Mouse (Mus musculus) ES-CJ7 (cell line): Measurements from ENCODE around the gene Zfp428.
"Not testable (repeated sequence)": the region's sequence is repeated elsewhere in the genome, so short reads cannot be mapped to it uniquely, and the experiment has no call there.

Source experiments
- DNase-seq: peaks from one replicate; pipeline ENCODE4 v3.0.0; 2011; ENCODE audit warnings: low read depth, low spot score

Zfp428 gene

DNA sequence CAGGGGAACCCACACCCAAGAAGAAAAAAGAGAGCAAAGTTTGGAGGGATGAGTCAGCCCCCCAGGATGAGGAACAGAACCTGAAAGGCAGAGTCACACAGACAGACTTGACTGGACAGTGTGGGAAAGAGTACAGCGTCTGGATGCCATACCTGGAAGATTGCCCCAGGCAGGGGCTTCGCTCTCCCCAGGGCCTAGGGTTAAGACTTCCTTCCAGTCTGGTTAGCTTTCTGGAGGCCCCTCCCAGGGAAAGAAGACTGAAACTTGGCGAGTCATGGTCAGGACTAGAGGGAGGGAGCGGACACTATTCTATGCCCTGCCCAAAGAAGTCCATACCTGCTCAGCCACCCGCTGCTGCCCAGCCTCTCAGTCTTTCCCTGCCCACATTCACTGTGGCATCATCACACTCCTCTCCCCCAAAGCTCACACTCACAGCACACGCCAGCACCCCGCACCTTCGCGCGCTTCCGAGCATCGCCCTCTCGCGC is 25.8 kb upstream of the Zfp428 start:
- no peak for DNase-seq

DNA sequence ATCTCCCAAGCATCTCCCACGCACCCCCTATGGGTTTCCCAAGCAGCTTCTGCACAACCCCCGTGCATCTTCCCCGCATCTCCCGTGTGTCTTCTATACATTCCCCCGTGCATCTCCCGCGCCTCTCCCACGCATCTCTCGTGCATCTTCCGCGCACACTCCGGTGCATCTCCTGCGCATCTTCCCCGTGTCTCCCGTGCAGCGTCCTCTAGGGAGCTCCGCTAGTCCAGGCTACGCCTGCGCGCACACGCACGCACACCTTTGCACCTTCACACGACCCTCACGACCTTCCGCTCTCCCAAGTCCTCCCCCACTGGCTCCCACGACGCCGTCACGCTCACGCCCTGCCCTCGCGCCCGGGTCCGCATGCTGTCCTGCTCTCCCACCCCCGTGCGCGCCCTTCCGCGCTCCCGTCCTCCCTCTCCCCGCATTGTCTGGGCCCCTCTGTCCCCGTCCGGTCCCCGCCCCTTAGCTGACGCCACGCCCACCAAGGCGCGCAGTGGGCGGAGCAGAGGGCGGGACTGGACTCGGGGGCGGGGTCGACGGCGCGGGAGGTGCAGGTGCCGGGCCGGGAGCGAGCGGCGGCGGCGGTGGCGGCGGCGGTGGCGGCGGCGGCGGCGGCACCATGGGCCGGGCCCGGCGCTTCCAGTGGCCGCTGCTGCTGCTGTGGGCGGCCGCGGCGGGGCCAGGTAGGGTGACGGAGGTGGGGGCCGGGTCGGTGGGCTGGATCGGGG is 25.2 kb upstream of the Zfp428 start, which contains the start of gene Cadm4:
TSS of gene Cadm4 (plus strand) at position 550 of the 734 bp plus-strand sequence.
- peak; percentile 82 for DNase-seq

DNA sequence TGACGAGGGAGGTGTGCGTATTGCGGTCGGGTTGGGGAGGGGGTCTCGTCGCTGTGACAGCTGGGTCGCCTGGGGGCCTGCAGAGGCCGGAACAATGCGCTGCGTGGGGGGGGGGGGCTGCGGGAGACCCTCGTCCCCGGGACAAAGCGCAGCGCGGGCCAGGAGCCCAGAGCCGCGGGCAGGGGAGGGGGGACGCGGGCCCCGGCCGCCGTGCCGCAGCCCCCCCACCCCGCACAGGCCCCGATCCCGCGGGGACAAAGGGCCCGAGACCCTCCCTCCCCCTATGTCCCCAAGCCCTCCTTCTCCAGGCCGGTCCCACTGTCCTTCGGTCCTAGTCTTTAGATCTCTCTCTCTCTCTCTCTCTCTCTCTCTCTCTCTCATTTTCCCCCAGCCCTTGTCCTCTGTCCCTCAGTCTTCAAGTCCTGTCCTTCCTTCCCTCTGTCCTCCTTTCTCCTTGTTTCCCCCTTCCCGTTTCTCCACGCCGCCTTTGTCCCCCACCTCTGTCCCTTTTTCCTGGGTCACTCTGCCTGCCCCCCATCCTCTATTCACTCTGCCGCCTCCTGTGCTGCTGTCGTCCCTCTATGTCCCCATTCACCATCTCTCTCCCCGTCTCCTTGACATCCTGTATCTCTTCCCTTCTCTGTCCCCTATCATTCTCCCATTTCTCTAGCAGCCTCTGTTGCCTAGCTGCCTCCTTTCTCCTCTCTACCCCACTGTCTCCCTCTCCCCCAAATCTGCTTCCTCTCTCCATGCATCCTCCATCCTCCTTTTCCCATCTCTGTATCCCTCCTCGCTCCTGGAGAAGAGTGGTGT is 24.4 kb upstream of the Zfp428 start:
- no peak for DNase-seq

DNA sequence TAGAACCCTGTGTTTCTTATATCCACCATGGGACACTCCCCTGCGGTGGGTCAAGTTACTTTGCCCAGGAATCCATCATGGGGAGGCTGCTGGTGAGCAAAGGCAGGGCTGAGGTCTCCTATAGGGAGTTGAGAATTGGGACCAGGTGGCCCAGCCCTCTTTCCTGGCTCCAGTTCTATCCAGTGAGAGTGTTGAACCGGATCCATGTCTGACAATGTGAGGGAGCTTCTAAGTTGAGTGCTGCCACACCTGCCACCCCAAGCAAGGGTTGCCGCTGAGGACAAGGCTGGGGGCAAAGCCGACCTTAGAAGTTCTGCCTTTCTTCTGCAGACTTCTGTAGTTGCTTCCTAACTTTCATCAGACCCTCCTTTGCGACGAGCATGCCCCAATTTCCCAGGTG is 23.5 kb upstream of the Zfp428 start:
- not testable (repeated sequence) for DNase-seq

DNA sequence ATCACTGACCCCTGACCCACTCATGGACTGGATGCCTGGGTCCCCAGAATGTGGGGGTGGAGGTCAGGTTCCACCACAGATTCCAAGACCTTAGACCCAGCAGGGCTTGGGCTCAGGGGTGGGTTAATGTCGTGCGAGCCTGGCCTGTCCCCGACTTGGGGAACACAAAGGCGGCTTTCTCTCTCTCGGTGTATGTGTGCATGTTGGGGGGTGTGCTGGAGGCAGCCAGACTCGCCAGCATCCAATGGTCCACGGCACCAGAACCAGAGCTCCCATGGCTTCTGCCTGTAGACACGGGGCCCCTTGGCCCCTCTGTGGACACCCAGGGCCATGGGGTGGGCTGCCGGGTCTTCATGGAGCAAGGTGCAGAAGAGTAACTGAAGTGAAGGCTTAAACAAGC is 21.3 kb upstream of the Zfp428 start:
- no peak for DNase-seq

DNA sequence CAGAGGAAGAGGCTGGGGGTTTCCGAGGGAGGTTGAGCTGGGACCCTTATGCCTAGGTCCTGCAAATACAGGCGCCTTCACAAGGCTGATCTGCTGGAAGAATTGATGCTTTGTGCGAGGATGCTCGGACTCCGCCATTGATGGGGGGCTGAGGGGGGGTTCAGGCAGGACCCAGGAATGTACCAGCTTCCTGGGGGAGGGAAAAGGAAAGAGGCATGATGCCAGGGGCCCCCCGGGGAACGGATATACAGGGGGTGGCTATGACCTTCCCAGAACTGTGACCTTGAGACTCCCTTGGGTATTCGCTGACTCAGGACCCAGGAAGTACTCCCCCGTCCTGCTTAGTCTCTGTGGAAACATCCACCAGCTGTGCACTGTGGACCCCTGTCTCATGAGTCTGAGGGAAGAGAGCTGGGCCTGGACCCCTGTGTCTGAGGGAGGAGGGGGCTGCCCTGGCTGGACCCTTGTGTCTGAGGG is 20.1 kb upstream of the Zfp428 start:
- DNase-seq = no peak

DNA sequence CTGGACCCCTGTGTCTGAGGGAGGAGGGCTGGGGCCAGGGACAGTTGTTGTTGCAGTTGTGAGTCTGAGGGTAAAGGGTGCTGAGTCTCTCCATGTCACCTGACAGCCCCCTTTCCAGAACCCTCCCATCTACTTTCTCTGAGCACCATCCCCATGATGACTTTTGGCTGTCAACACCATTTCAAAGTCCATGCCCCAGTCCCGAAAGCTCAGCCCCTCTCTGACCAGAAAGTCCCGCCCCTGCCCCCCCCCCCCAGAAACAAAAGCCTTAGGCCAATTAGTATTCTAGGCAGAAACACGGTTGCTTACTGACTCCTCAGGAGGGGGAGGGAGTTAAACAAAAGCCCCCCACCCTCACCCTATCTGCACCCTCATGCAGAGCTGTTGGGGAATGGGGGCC is 19.4 kb upstream of the Zfp428 start:
- no peak for DNase-seq

DNA sequence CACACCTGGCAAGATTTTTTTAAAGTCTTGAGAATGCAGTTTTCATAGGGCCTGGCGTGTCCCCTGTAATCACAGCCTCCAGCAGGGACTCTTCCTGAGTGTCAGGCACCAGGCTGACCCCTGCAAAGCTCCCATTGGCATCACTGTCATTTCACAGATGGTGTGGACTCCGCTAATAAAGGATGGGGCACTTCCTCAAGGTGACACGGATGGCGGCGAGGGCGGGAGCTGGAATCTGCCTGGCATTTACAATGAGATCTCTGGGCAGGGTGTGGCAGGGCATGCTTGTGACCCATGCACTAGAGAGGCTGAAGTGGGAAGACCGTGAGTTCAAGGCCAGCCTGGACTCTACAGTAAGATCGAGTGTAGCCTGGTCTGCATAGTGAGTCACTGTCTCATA is 18.5 kb upstream of the Zfp428 start:
- DNase-seq = no peak

DNA sequence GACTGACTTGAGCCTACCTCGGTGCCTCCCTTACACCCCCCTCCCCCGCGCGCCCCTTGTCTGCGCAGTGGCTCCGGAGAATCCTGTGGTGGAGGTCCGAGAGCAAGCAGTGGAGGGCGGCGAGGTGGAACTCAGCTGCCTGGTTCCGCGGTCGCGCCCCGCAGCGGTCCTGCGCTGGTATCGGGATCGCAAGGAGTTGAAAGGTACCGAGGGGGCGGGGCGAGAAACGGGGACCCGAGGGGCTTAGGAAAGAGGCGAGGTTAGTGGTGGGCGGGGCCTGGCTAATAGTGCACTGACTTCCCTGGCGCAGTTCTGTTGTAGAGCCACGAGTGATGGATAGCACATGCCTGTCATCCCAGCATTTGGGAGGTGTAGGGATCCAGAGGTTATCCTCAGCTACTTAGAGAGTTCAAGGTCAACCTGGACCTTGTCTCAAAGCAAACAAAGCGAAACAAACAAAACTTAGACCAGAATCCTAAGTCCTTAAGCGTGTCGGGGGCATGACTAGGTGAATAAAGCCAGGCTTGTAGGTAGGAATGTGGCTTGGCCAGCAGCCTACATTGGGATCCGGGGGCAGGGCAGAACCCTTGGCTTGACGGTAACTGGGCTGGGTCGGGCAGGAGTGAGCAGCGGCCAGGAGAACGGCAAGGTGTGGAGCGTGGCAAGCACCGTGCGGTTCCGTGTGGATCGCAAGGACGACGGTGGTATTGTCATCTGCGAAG is 6.8 kb upstream of the Zfp428 start:
- DNase-seq = peak; percentile 80

DNA sequence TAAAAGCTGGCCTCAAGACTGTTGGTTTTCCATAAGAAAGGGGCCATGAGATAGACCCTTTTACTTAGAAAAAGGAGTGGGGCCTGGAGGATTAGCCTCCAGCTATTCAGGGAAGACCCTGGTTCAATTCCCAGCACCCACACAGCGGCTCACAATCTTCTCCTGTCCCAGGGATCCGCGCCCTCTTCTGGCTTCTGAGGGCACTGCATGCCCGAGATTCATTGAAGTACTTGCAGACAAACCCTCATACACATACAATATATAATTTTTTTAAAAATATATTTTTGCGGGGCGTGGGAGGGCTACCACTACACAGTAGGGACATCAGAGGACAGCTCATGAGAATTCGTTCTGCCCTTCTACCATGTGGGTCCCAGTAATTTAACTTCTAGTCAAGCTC is 5.9 kb upstream of the Zfp428 start:
- peak; percentile 83 for DNase-seq

DNA sequence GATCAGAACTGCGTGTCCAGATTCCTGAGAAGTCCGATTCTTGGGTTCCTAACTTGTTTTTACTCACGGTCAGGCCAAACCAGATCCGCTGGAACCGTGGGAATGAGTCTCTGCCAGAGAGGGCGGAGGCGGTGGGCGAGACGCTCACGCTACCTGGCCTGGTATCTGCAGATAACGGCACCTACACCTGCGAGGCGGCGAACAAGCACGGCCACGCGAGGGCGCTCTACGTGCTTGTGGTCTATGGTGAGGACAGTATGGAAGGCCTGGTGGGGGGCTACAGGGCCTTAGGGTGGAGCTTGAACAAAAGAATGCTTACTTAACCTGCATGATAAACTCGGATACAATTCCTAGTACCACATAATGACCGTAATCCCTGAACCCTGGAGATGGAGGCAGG is 5.3 kb upstream of the Zfp428 start:
- DNase-seq = peak; percentile 82

DNA sequence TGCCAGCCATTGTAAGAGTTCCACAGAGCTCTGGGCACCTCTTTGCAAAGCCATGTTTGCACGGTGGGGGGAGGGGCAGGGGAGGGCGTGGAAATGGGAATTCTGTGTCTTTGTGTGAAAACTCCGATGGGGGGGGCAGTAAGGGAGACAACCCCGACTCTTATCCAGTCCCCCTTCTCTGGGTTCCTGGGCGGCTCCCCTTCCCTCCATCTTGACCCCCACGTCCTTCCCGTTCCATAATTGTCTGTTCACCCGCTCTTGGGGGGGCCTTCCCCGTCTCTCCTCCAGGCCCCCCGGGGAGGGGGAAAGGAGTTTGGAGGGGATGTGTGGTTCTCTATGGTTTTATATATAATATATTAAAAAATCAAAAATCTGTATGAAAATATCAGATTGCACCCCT is 2.8 kb upstream of the Zfp428 start:
- DNase-seq = no peak

DNA sequence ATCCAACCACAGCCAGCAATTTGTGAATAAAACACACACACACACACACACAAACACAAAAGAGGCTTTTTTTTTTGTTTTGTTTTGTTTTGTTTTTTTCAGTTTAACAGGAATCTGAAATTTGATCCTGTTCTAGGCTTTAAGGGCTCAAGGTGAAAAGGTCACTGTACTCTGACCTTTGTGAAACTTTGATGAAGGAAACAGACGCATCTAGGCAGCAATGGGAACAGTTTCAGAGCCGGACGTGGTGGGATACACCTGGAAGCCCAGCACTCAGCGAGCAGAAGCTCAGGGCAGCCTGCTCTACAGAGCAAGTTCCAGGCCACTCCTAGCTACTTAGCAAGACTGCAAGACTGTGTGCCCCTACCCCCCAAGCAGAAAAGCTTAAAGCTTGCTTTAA is 1.9 kb upstream of the Zfp428 start:
- peak; percentile 91 for DNase-seq

DNA sequence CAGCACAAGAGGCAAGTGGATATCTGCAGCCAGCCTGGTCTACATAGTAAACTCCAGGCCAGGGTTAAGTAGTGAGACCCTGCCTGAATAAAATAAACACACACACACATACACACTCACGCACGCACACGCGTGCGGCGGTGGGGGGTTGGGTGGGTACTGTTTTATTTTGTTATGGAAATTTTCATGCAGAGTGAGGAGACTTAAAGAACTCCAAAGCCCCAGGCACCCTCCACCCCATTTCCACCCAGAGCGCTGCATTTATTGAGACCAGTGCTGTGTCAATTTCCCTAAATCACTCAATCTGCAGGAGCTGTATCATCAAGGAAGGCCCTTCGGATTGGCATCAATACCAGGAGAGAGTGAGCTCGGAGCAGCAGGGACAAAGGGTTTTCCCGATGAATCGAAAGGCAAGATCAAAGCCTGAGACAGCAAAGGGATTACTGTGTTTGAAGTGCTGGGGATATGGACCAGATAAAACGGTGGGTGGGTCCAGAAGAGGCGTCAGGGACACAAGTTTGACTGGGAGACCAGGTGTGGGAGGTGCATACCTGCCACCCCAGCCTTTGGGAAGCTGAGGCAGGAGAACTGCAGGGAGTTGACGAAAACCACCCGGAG is 1.2 kb upstream of the Zfp428 start:
- peak; percentile 79 for DNase-seq

DNA sequence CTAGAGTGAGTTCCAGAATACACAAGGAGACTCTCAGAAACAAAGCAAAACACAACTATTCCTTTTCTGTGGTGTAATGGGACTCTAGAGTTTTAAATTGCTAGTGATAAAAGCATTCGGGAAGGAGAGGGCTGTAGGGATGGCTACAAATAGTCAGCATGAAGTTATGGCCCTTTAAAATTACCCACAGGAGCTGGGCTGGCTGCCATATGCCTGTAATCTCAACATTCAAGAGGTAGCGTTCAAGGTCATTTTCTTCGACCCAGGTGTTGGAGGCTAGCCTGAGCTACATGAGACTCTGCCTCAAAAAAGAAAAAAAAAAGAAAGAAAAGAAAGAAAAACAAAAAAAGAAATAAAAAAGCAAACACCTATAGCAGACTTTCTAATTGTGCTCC is 744 bp upstream of the Zfp428 start:
- DNase-seq = no peak

DNA sequence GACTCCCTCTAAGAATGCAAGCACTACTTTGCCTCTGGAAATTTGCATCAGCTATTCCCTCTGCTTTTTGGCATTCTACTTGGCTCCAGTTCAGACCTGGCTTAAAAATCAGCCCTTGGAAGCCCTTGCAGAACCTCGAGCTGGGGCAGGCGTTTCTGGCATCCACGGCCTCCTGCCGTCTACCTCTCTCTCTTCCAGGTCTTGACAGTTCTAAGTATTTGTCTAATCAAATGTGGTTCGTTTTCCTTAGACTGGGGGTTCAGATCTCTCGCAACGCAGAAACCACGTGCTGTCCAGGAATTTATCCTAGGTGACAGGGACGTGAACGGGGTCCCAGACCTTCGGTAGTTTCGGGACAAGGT is 349 bp upstream of the Zfp428 start:
- no peak for DNase-seq

DNA sequence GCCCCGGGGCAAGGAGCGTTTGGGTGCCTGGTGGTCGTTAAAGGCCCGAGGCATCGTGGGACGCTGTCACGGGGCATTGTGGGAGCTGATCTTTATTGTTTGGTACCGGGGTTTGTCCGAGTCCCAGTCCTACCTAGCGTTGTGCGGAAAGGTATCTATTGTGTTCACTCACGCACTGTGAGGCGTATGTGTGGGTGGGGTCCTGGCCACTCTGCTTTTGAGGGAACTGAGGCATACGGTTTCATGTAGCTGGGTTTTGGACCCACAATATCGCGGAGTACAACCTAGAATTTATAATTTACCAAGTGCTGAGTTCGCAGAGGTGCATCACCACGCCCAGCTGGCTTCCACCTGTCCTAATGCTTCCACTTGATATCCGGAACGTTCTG is 914 bp downstream of the Zfp428 start:
- no peak for DNase-seq

DNA sequence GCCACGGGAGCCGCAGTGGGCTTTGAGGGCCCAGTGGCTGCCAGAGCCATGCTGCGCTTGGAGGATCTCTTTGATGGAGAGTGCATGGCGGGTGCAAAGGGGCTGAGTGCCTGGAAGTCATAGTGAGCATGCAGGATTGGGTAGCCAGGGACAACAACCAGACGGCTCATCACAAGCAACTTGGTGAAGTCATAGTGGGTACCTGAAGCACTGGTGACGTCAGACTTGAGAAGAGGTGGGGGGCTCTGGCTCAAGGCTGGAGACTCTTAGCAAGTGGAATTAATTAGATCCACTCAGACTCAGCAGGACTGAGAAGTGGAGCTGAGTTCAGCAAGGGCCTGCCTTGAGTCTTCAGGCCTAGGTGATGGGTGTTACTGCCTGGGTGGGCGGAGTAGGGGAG is 5.5 kb downstream of the Zfp428 start, which contains the start of gene AC161166.1:
TSS of gene AC161166.1 (minus strand) at position 101 of the 400 bp plus-strand sequence.
- no peak for DNase-seq

DNA sequence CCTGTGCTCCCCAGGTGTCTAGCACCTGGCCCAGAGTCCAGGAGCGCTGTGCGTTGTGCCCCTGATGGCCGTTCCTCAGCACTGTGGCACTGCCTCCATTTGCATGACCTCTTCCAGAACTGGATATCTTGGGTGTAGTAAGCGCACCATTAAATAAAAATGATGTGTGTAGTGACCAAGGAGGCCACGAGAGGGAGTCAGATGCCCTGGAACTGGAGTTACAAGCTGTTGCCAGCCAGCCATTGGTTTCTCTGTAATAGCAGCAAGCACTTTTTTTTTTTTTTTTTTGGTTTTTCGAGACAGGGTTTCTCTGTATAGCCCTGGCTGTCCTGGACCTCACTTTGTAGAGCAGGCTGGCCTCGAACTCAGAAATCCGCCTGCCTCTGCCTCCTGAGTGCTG is 9.5 kb downstream of the Zfp428 start:
- DNase-seq = peak; percentile 92

DNA sequence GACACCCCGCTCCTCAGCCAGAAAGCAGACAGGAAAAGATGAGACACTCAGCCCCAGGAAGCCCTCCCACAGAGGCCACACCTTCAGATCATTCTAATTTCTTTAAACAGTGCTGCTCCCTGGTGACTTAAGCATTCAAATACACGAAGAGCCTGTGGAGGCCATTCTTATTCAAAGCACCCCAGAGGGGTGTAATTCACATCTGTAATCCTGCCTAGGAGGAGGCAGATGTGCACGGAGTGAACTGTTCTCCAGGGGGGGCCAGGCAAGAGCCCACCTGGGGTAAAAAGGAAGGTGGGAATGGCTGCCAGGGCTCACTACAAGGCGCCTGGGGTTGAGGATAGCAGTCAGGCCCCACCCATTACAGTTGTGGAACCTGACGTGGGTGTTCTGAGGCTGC is 10.3 kb downstream of the Zfp428 start:
- DNase-seq = peak; percentile 97

DNA sequence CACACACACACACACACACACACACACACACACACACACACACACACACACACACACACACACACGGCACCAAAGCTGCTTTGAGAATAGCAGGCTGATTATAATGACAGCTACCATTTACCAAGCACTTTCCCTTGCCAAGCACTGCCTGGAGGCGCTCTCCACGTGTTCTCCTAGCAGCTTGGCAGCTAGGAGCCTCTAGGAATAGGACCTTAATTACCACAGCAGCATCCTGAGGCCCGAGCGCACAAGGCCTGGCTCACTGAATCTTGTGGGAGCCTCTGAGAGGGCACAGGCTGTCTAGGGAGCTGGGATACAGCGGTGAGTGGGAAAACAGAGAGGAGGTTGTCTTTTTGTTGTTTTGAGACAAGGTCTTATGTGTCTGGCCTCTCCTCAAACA is 10.8 kb downstream of the Zfp428 start:
- no peak for DNase-seq

DNA sequence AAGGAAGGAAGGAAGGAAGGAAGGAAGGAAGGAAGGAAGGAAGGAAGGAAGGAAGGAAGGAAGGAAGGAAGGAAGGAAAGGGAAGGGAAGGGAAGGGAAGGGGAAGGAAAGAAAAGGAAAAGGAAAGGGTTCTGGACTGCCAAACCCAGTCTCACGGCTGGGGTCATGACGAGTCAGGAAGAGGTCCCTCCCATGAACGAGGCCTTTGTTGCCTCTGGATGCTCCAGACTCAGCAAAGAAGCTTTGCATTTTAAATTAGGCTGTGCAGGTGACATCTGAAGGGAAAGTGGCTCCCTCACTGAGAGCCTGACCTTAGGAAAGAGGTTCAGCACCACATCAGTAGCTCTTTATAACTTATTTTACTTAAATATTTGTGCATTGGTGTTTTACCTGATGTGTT is 12.3 kb downstream of the Zfp428 start:
- DNase-seq = peak; percentile 77
